Mouse (Mus musculus) right cerebral cortex, adult 18-20 months (tissue): Measurements from ENCODE around the gene Rnf145.

Experiments used
- DNase-seq: peaks from one replicate; pipeline ENCODE4 v3.0.0; 2022; ENCODE audit warnings: mixed read lengths

The Rnf145 gene

DNA sequence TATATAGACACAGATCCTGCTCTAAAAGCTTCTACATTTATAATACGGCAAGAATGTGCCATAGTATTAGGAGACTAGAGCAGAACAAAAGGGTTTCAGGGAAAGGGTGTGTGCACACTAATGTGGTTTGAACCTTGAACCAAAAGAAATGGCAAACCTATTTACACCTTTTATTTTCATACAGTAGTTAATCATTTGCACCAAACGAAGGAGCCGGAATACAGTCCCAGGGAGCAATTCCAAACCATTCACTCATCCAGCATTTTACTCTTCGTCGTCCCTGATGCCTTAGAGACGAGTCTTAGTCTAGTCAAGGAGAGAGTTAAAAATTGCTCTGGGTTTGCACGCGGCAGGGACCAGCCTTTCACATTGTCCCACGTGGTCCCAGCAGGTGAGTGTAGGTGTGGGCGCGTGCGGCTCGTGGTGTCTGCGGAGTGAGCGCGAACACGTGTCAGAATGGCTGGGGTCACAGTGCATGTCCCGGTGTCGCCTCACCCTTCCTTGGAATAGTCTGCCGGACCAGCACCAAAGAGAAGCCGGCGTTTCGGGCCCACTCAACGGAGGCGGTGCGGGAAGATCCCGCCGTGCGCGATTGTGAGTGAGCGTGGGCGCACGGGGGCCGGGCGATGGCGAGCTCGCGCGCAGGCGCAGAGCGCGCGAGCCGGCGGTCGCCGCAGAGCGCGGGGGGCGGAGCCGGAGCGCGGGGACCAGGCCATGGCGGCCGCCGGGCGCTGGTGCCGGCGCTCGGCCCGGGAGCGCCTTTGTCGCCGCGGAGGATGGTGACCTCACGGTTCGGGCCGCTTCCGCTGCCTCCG lies at the start of gene Rnf145:
TSS of gene Rnf145 (plus strand) at position 684 of the 815 bp plus-strand sequence.
- DNase-seq, result peak; percentile 83

DNA sequence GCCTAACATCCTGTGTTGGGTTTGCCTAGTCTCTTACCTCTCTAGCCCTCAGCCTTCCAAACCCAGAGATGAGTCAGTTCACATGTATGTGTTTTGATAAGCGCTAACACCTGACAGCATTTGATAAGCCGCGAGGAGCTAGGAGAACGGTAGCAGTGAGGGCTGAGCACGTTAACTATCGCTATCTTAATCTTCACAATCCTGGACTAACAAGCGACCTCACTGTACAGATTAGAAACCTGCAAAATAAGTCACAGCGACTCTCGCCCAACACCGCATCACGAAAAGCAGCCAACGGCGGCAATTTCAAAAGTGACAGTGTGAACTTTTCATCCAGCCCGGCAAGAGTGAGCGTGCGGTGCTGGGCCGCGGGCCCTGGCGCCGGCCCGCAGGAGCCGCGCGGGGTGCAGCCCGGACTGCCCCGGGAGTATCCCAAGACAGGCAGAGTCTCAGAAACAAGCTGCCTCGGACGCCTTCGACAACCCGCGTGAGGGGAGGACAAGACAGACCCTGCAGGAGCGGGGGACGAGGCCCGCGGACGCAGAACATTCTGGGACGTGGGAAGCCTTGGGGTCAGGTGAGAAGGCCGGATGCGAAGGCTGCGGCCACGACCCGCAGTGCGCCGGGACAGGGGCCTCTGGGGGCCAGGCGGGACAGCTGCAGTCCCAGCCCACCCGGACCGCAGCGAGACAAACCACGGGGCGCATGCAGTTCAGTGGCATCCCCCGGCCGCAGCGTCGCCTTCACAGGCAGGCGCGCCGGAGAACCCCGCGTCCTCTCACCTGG lies 48.9 kb upstream of the Rnf145 start:
- no peak for DNase-seq

DNA sequence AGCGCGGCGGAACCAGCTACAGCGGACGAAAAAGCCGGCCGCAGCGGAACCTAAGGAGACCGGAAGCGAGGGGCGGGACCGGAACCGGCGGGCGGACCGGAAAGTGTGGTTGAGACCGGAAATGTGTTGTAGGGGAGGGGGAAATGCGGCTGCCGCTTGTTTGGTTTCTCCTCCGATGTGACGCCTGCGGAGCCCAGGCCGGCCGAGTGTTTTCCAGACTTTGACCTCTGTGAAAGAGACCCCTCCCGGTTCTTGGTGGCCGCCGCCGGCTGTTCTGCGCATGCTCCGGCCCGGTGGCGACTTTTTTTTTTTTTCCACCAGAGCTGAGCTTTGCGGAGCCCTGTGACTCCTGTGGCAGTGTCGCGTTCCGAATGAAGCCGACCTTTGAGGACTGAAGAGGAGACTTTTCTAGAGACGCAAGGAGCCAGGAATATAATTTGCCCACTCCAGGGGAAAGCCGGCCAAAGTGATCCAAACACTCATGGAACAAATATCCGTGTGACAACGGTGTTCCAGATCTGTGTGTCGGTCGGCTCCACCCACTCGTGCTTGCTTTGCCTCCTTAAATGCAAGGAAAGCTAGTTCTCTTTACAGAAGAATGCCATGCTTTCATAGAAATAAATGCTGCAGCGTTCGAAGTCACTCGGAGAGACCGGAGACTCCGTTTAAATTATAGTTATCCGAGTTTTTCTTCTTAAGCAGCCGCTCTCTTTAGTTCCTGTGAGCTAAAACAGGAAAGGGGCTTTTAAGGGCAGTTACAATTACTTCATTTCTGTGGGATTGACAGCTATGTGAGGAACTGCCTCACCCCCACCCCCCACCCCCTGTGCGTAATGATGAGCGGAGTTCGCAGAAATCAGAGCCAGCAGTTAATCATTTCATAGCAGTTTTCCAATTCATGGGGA lies 48.1 kb upstream of the Rnf145 start, which contains the start of gene Ublcp1:
TSS of gene Ublcp1 (minus strand) at position 67 of the 905 bp plus-strand sequence.
- DNase-seq, result peak; percentile 94

DNA sequence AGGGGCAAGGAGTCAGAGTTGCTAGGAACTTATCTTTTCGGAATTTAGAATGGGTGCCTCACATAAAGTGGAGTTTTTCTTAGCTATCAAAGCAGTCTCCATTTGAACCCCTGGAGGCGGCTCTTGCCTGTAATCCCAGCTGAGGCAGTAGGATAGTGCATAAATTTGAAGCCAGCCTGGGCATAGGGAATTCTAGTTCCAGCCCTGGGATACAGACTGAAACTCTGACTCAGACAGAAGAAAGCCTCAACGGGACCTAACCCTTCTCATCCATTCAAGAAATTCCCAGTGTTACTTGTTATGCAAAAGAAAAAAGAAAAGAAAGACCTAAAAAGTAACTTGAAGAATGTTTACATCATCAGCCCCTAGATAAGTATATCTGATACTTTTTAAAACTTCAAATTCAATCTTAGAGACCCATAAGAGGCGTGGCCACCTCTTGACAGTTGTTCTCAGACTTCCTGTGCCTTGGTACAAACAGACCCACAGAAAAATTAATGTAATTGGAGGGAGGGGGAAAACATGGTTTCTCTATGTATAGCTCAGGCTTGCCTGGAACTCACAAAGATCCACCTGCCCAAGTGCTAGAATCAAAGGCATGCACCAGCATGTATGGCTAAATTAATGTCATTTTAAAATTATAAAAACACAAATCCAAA lies 47.3 kb upstream of the Rnf145 start:
- no peak for DNase-seq

DNA sequence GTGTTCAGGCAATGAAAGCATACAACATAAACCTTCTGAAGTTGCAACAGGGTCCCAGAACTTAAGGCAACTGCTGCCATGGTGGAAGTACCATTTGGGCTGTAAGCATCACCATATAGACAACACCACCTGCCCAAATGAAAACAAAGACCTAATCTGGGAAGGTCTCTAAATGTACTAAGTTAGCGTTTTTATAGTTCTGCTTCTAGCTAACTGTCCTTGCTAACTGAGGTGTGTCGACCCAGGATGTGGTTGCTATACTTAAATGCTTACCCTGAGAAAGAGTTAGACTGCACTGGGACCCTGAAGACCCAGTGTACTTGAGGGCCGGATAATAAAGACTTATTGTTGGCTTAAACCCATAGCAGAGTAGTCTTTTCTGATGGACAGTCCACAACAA lies 43.3 kb upstream of the Rnf145 start:
- DNase-seq, result no peak

DNA sequence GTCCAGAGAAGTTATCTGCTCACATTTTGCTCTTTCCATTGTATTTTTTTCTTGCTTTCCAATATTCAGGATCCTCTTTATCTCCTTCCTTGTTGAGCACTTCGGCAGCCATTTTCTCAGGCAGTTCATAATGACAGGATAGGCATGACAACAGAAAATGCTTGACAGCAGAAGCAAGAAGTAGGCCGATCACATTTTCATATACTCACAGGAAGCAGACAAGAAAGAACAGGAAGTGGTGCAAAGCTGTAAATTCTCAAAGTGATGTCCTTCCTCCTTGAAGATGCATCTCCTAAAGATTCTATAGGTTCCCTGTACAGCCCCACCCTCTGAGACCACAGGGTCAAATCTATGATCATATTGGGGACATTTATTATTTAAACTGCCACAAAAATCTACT lies 42.3 kb upstream of the Rnf145 start:
- DNase-seq, result no peak

DNA sequence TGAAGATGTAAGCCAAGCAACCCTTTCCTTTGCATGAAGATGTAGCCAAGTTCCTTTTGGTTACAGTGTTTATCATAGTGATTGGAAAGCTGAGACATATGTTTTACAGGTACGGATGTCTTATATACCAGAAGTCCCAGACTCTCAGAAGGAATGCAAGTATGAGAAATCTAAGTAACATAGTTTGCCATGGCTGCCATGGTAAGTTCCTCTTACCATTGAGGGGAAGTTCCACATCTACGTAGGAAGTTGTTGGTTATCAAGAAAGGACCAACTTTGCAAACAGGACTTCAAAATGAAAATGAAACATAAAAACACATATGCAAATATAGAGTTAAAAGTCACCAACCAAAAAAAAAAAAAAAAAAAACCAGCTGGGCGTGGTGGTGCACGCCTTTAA lies 40.4 kb upstream of the Rnf145 start:
- no peak for DNase-seq

DNA sequence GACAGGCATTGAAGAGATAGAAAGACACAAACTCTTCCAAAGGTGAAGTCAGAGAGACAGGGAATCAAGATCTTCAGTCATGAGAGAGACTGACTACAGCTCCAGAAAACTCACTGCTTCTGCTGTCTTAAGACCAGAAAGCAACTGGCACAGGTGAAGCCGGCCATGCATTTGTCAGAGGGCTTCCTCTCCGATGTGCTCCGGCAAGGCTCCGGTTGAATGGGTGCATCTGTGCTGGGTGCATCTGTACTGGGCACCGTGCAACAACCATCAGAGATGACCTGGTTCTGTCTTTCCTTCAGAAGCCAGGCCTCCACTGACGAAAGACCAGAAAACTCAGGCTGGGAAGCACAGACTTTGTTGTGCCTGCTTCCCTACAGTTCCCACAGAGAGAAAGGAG lies 38.5 kb upstream of the Rnf145 start:
- no peak for DNase-seq

DNA sequence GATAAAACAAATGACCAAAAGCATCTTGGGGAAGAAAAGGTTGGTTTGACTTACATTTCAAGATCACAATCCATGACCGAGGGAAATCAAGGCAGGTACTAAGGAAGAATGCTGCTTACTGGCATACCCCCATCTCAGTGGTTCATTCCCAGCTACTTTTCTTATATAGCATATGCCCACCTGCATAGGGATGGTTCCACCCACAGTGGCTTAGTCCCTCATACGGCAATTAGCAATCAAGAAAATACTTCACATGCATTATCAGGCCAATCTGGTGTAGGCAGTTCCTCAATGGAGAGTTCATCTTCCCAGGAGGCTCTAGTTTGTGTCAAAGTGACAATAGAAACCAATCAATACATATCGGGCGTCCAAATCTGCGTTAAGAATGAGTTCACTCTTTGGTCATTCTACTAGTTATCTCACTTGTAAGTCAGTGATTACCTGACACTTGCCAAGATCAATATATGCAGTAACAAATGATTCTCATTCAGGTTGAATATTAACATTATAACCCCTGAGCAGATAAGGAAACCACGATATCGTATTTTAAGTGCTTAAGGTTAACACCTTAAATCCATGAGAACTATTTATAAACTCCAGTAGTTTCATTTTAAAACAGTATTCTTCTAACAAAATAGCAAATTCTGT lies 33.6 kb upstream of the Rnf145 start:
- DNase-seq, result no peak

DNA sequence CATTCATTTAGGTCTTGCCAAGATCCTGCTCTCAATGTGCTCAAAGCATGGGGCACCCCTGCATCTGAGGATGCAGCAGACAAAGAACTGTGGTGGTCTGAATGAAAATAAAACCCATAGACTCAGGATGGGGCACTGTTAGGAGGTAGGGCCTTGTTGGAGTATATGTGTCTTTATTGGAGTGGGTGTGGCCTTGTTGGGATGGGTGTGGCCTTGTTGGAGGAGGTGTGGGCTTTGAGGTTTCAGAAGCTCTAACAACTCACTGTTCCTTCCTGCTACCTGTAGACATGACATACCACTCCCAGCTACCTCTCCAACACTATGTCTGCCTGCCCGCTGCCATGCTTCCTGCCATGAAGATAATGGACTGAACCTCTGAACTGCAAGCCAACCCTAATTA lies 29.6 kb upstream of the Rnf145 start:
- no peak for DNase-seq

DNA sequence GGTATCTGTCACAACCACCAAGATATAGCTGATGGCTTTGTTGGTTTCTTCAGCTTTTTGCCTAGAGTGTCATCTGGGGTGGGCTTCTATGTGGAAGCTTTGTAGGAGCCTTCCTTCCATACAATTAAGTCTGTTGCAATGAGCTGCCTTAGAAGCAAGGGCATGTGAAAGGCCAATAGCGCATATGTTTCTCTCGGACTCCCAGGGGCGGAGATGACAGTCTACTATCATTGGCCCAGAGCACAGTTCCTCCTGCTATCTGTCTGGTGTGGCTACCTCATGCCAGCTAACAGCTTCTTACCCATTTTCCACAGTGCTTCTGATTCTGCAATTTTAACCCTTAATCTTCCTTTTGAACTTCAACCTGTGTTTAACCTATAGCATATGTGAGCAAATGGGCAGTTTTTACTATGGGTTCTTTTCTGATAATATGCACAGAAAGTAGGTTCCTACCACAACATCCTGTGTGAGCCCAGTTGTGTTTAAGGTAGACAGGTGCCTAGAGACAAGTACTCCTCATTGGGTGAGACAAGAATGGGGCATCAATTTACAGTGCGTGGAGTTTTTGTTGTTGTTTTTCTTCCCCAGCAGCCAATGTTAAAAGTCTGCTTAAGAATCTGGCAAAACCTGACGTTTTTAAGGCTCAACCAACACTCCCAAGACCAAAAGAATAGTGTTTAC lies 24.0 kb upstream of the Rnf145 start:
- DNase-seq, result no peak

DNA sequence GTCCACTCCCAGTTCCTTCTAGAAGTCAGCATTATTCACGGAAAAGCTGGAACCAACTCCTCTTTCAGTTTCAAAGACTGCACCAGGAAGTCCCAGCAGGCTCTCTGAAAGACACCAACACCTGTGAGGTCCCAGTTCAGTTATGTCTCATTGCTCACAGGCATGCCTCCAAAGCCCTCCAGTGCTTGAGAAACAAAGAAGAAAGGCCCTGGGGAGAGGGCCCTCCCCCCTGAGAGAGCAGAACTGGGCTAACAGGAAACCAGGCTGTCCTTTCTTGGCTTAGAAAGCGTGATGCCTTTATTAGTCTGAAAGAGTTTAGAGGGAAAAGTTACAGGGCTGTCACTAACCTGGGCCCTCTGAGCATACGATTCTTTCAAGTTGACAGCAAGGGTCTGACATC lies 22.5 kb upstream of the Rnf145 start:
- no peak for DNase-seq

DNA sequence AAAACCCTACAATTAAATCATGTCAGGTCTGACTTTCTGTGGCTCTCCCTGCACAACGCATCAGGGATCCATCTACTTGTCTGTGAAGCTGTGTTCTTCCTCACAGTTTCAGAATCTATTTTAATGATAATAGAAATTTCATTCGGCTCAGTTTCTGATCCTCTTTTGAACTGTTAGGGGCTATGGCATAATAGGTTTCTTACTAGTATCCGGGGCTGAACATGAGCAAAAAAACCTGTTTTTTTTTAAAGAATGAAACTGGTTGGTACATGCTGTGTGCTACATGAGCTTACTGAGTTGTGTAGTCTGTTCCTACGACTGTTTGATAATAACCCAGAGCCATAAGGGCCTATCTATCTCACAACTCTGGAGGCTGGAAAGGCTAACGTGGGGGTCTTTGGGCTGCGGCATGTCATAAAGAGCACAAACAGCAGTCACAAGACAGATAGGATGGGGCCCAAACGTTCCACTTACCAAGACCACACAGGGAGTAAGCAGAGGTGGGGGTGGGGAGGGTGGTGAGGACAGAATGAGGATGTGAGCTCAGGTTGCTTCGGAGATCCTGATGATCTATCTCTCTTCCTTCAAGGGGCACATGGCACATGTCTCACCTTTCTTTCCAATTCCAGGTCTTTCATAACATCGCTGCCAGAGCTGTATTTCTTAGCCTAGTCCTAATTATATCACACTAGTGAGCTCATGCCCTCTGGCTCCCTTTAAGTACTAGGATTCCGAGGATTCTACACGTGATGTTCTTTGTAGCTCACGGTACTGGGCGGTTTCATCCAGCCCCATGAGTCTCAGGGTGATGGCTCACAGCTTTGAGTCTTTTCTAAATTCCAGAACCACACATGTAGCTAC lies 20.1 kb upstream of the Rnf145 start:
- DNase-seq, result no peak

DNA sequence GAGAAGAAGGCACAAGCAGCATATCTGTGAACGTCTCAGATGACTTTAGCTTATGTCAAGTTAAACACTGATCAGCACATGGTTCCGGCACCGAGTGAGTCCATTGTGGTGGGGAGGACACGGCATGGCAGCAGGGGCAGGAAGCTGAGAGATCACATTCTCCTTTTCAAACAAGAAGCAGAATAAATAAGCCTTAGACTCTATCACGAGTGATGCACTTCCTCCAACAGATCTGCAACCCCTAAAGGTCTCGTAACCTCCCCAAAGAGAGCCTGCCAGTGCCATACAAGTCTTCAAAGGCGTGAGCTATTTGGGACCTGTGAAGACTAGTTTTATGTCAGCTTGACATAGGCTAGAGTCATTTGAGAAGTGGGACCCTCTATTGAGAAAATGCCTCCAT lies 17.8 kb upstream of the Rnf145 start:
- DNase-seq, result no peak

DNA sequence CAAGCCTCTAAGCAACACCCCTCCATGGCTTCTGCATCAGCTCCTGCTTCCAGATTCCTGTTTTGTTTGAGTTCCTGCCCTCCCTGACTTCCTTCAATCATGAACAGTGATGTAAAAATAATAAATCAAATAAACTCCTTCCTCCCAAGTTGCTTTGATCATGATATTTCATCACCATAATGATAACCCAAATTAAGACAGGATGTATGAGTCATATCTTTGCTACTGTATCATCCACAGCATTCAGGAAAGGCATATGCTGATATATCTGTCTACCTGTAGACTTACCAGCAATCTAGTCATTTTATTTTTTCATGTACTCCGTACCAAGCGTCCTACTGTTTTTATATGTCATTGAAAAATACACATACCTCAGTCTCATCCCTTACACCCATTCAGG lies 17.3 kb upstream of the Rnf145 start:
- DNase-seq, result no peak

DNA sequence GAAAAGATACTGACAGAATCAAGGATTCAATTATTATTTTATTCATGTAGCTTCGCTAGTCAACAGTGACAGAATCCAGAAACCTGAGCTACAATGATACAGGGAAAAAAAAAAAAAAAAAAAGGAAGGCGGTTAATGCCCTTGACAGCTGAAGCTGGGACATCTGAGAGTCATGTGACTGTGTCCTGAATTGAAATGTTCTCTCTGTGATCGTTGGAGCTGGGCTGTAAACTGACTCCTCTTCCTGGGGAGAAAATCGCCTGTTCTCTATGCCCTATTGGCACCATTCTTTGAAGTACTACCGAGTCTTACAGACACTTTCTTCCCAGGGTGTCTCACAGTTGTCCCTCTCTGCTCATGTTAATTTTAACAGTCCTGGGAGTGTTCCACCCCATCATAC lies 15.8 kb upstream of the Rnf145 start:
- no peak for DNase-seq

DNA sequence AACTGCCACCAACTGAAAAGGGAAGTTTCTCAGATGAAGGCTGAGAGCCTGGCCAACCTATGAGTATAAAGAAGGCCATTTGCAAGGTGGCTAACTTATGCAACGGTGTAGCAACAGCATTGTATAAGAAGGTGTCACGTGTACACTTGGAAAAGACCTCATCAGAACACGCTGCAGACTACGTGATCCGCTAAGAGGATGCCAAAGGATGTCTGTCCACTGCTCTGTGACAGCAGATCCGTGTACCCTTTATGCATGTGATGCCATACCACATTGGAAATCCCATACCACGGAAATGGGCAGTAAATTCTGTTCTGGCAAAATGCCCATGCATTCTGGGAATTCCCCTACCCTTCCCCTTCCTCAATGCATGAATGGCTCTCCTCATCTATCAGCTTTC lies 14.6 kb upstream of the Rnf145 start:
- no peak for DNase-seq

DNA sequence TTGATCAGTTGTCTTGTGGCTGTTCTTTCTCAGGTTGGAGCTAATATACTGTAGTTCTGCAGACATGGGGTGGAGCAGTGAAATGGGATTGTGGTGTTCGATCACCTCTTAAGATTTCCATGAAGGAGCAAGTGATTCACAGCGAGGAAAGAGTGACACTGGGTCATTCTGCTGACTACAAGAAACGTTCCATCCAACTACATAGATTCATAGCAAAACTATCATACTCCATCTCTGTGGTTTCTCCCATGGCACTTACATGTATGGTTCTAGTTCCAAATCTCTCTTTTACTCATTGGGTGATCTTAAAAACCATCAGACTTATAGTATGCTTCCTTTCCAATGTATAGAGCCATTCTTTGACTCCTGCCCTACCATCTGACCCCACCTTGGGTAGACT lies 14.0 kb upstream of the Rnf145 start:
- DNase-seq, result no peak

DNA sequence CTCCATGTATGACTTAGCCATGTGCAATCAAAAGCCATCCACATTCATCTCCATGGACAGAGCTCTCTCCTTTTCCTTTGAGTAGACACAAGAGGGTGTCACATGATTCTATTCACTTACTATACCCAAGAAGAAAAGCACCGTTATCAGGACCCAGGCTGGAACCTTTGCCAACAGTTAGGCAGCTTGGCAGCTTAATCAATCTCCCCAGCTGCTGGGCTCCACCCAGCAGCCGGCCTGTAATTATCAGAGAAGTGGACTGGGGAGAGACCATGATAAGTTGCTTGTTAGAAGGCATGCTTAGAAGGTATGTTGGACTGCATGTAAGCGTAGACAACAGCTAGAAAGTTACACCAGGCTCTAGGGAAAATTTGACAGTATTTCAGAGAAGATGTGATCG lies 9.9 kb upstream of the Rnf145 start:
- DNase-seq, result no peak

DNA sequence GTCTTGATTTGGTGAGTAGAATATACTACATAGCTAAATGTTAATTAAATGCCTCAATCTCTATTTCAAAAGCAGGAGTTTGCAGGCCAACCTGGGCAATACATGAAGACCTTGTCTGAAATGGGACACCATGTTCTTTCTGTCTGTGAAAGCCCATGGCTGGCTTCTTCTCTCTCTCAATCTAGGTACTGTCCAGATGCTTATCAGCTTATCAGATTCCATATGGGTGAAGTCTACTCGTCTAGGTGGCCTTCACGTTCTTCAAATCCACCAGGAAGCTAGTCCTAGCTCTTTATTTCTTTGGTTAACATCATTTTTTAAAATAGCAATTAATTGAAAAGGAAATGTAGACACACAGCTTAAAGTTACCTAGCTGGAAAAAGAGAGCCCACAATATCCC lies 8.9 kb upstream of the Rnf145 start:
- DNase-seq, result no peak

DNA sequence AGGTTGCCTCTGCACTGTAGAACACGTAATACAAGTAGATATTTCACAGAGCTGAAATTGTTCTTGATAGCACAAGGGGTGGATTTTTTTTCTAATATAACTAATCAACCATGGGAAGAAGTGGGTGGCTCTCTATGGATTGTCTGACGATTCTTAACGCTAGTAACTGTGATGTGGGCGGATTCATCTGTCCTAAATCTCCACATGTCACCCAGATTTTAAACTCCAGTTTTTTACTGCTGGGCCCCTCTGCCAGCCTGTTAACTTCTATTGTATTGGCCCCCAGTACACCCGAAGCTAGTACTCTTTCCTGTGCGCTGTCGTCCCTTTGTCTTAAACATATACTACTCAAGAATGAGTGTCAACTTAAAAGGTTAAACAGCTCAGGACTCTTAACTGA lies 8.4 kb upstream of the Rnf145 start:
- no peak for DNase-seq
